Mouse (Mus musculus) lung, postnatal 25 days (tissue): ENCODE results near the gene Adamtsl5.
A peak's percentile ranks its signal among the peaks of the same experiment; 100 is the strongest.

Experiments used
- DNase-seq: peaks from one replicate; pipeline ENCODE4 v3.0.0; 2022; ENCODE audit warnings: low spot score

The Adamtsl5 gene

GRCm38 (mm10) chr10:80348244-80348781 lies at the start of gene Adamtsl5:
Adamtsl5 (minus strand) TSS chr10:80348412.
- peak; percentile 62 for DNase-seq

GRCm38 (mm10) chr10:80397524-80398173 lies 49.4 kb upstream of the Adamtsl5 start:
- no peak for DNase-seq

GRCm38 (mm10) chr10:80396822-80397523 lies 48.8 kb upstream of the Adamtsl5 start:
- no peak for DNase-seq

GRCm38 (mm10) chr10:80395025-80395627 lies 46.9 kb upstream of the Adamtsl5 start:
- no peak for DNase-seq

GRCm38 (mm10) chr10:80392687-80393086 lies 44.5 kb upstream of the Adamtsl5 start:
- DNase-seq, result no peak

GRCm38 (mm10) chr10:80390697-80391096 lies 42.5 kb upstream of the Adamtsl5 start:
- DNase-seq, result no peak

- DNase-seq, result no peak
Measured at GRCm38 (mm10) chr10:80389185-80389708, 41.0 kb upstream of the Adamtsl5 start.

GRCm38 (mm10) chr10:80388731-80389130 lies 40.5 kb upstream of the Adamtsl5 start:
- DNase-seq, result no peak

- DNase-seq, result peak; percentile 84
Measured at GRCm38 (mm10) chr10:80387522-80387959, 39.3 kb upstream of the Adamtsl5 start, which contains the start of gene Mex3d. Mex3d (minus strand) TSS chr10:80387659.

GRCm38 (mm10) chr10:80386735-80387471 lies 38.7 kb upstream of the Adamtsl5 start:
- DNase-seq, result no peak

GRCm38 (mm10) chr10:80385811-80386734 lies 37.9 kb upstream of the Adamtsl5 start:
- DNase-seq, result no peak

- DNase-seq, result no peak
Measured at GRCm38 (mm10) chr10:80385310-80385709, 37.1 kb upstream of the Adamtsl5 start.

GRCm38 (mm10) chr10:80384709-80385108 lies 36.5 kb upstream of the Adamtsl5 start:
- DNase-seq, result no peak

- DNase-seq, result no peak
Measured at GRCm38 (mm10) chr10:80384115-80384639, 36.0 kb upstream of the Adamtsl5 start.

GRCm38 (mm10) chr10:80383431-80383830 lies 35.2 kb upstream of the Adamtsl5 start:
- DNase-seq, result no peak

- DNase-seq, result no peak
Measured at GRCm38 (mm10) chr10:80382641-80383365, 34.6 kb upstream of the Adamtsl5 start.

- DNase-seq, result no peak
Measured at GRCm38 (mm10) chr10:80377716-80378115, 29.5 kb upstream of the Adamtsl5 start.

- DNase-seq, result peak; percentile 92
Measured at GRCm38 (mm10) chr10:80376160-80376559, 27.9 kb upstream of the Adamtsl5 start.

- peak; percentile 85 for DNase-seq
Measured at GRCm38 (mm10) chr10:80374063-80374462, 25.9 kb upstream of the Adamtsl5 start.

GRCm38 (mm10) chr10:80372706-80373105 lies 24.5 kb upstream of the Adamtsl5 start:
- DNase-seq, result no peak
